Mouse (Mus musculus) c-Kit-positive CD71-positive TER-119-positive erythroid progenitor cells, embryonic 14.5 days (primary cell): ENCODE measurements around the gene Gimap5.

Experiments used
- DNase-seq: peaks from one replicate; pipeline ENCODE4 v3.0.0-alpha.2; 2013; ENCODE audit warnings: low spot score

Gene Gimap5

DNA sequence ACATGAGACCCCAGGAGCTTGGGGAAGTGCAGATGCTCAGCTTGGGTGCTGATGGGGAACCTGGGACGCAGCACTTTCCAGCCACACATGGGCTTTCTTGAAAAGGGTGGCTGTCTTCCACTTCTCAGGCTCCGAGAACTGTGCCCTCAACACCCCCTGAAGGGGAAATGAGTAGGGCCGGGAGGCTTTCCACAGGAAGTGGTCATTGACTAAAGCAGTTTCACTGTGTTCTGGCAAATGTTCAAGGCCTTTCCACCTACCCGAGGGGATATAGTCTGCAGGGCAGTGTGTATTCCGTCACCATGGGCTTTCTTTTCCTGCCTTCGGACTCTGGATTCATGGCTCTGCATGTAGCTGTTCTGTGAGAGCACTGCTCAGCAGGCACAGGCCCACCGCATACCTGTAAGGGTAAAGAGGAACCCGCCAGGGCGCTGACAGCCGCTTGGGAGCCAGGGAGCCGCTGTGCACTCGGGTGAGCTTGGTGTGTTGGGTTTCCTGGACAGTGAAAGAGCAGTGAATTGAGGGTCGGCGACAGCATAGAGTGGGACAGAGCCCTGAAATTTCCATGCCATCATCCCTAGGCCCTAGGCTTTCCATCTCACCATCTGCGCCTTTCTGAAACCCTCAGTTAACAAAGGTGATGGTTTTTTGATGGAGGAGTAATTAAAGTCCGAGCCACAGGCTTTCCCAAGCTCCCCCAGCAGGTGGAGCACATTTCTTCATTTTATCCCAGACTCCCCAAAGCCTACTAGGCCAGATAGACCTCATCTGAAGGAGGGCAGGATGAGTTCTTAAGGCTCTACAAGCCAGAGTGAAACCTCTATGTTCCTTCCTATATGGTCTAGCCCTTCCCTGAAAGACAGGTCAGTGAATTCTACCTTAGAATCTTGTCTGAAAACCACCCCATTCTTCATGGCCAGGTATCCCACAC, at the start of gene Gimap5:
Gene Gimap5, plus strand, starts transcription at position 239 of the 931 bp plus-strand sequence.
- DNase-seq = no peak

DNA sequence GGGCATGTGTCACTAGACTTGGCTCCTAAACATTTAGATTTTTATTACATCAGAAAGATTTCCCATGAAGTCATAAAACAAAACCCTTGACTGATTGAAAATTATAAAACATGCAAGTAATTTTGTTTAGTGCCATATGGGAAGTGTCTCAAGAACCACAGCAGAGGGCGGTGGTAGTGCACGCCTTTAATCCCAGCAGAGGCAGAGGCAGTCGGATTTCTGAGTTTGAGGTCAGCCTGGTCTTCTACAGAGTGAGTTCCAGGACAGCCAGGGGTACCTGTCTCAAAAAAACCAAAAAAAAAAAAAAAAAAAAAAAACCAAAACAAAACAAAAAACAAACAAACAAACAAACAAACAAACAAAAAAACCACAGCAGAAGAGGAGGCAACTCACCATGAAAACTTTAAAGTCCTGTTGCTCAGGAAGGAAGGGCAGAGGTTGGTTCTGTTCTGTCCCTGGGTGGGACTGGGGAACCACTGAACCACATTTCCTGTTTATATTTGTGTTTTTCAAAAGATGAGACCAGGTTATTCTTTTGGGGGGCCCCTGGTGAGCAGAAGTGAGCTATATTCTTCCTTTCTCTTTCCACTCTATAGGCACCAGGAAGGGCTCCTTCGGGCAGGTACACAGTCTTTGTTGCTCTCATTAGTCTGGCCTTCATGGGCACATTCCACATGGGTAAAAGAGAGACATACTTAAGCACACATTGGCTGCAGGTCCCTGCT, 49.0 kb upstream of the Gimap5 start:
- no peak for DNase-seq

DNA sequence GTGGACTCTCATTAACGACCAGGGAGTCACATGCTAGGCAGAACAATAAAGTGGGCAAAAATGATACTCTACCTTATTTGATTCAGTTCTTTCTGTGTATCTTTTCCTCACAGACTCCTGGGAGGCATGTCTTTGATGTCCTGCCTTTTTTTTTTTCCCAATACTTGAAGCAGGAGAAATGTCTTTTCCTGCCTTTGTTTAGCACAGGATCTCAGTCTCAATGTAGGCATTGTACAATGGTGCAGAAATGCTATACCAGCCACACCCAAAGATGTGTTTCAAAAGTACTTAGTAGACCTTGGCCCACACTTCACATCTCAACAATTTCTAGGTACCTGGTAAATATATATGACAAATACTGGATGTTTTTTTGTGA, 48.5 kb upstream of the Gimap5 start:
- no peak for DNase-seq

DNA sequence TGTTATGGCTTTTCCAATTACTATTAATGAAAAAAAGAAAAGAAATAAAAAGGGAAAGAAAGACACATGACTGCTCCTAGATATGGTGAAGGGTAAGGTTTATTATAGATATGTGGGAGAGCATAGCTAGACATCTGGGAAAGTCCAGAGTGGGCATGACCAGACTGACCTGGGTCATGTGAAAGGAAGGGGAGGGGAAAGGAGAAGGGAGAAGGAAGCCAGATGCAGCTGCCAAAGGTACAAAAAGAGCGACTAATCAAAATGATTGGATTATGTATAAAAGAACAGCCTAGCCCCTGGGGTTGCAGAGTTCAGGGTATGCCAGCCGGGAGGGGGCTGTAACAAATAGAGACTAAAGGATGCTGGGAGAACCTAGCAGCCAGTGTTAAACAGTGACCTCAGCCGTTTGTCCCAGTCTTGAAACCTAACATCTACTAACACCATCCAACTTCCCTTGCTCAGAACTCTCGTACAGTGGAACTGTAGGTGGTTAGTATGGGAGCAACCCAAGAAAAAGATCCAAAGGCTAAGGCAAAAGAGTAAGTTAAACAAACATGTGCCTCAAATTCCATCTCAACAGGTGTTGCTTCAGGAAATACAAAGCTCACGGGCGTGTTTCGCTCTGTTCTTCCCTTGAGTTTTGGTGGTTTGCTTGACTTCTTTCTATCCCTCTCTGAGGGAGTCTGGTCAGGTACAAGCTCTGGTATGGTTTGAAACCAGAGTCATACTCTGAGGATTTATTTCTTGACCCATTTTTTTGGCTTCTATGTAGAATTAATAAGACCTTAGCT, 47.7 kb upstream of the Gimap5 start:
- no peak for DNase-seq

DNA sequence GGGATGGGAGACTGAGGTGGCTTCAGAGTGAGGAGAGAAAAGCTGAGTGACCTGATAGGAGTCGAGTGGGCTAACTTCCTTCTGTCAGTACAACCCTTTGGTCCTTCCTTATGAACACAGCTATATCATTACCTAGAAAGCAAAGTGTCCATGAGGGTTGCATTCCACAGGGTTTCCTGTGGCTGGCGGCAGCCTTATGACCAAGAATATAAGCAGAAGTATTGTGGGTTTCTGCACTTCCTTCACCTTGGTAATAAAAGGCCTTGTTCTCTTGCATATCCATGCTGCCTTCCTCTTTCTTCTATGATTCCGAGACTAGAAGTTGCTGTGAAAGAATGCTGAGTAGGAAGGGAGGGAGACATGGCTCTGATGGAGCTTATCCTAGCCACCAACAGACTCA, 47.1 kb upstream of the Gimap5 start:
- DNase-seq = no peak

DNA sequence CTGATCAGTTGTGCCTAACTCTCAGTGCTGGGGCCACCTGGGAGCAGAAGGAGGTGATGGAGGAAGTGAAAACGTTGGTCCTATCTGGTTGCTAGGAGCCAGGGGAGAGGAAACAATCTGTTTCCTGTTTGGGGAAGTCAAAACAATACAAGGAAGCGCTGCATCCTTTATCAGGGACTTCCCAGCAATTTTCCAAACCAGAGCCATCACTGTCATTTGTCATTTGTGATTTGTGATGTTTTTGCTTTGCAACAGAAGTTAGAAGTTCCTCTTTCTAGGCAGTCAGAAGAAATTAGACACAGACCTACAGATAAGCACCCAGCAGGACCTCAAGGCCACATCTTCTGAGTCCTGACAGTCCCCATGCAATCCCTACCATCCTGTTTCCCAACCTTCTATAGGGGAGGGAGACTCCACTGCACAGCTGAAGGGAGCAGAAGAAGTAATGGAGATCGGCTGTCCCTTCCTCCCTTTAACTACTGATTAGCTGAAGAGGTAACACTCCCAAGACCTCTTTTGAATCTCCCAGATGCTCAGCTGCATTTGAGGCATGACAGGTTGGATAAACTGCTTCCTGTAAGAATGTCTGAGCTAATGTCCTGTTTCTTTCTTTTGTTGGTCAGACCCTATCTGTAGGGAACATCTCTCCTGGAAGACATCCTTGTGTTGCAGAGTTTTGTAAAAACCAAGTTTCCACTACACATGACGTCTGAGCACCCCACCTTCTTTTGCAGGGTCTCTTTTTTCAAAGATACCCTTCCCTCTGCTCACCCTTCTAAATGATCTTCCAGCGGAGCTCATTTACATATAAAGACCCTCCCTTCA, 45.5 kb upstream of the Gimap5 start:
- DNase-seq = no peak

DNA sequence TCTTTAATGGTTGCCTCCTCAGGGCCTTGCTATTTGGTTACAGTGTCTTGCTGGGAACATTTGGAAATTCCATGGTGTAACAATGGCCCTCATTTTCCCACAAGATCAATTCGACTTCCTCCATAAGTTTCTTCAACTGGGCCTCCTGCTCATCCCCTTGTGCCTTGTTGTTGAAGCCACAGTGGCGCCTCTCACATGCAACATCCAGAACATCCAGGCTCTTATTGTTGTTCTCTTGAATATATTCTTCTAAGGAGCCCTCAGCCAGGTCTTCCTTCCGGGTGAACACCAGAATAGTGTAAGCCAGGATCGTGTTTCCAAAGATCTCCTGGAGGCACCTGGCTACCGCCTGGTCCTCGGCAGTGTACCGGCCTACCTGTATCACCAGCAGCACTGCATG, 43.9 kb upstream of the Gimap5 start:
- no peak for DNase-seq

DNA sequence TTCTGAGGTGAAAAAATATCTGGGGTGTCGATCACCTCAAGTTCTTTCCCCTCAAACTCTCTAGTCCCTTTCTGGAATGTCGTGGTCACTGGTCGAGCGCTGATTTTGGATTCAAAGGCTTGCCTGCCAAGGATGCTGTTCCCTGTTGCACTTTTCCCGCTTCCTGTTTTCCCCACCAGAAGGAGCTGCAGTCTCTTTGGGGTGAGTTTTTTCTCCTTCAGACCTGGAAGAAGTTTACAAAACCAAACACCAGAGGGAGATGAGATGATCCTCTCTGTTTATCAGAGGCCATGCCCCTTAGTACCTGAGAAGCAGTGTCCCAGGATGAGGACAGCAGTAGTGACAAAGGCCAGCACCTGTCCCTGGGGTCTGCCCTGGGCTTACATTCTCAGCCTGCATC, 43.4 kb upstream of the Gimap5 start:
- no peak for DNase-seq

DNA sequence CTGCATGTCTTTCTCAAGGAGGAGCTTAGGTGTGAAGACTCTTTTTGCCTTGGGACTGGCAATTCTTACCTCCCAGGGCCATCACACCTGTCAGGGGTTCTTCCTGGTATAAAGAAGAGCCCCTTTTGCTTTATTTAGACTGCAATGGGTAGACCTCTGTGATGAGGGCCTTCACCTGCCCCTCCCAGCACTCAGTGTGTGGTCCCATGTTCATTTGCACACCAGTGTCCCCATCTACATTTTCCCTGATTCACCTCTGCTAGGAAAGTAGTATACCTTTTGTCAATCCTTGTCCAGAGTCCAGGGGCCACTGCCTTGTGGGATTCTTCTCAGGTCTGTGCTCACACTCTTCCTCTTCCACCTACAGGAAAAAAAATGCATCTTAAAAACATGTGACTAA, 41.9 kb upstream of the Gimap5 start:
- no peak for DNase-seq

DNA sequence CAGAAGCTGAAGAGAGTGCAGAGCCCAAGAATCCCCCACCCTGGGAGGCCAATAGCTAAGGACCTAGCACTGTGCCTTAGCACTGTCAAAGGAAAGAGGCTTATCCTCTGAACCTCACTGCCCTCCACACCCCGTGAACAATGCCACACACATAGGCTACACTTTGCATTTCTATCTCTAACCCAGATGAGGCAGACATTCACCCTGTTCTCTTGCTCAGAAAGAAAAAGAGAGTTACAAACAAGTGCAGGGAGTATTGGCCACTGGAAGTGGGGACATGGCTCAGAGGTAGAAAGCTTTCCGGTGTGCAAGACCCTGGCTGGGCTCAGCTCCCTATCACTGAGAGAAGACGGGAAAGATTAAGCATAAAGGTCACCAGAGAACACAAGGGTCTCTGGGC, 39.9 kb upstream of the Gimap5 start:
- no peak for DNase-seq

DNA sequence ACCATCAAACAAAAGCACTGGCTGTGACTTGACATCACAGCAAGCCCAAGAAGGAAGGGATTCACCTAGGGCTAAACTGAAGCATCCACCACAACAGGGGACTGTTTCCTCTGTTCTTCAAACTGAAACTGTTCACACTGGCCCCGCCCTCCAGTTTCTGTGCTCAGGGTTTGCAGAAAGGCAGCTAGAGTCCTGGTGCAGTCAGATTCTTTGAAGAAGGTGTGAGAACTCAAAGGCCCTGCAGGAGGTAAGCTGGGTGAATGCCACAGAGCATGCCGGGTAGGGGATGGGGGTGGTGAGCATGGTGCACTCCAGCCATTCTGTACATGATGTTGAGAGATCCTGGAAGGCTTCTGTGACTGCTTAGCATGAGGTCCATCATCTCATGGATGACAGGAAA, 27.5 kb upstream of the Gimap5 start, which contains the start of the genes Gm28053 and Gimap7:
Gene Gm28053, plus strand, starts transcription at position 153 of the 400 bp plus-strand sequence.
Gene Gimap7, plus strand, starts transcription at position 167 of the 400 bp plus-strand sequence.
- DNase-seq = no peak

DNA sequence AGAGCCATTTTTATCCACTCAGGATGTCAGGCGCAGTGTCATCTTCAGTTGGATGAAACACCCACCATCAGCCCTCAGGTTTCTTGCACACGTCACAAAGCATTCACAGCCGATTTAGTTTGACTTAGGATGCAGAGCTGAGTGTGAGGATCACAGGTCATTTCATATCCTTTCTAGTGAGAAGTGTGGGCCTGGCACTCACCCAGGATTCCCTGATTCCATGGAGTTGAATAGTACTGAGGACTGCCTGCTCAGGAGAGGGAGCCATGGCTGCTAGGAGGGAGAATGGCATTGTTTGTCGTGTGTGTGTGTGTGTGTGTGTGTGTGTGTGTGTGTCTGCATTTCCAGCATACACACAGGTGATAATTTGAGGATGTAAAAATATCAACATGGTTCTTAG, 25.7 kb upstream of the Gimap5 start:
- no peak for DNase-seq

DNA sequence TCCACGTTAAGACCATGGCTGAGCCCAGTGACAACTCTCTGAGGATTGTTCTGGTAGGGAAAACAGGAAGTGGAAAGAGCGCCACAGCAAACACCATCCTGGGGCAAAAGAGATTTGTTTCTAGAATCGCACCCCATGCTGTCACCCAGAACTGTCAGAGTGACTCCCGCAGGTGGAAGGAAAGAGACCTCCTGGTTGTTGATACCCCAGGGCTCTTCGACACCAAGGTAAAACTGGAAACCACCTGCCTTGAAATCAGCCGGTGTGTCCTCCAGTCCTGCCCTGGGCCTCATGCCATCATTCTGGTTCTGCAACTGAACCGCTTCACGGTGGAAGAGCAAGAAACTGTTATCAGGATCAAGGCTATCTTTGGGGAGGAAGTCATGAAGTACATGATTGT, 22.5 kb upstream of the Gimap5 start:
- DNase-seq = no peak

DNA sequence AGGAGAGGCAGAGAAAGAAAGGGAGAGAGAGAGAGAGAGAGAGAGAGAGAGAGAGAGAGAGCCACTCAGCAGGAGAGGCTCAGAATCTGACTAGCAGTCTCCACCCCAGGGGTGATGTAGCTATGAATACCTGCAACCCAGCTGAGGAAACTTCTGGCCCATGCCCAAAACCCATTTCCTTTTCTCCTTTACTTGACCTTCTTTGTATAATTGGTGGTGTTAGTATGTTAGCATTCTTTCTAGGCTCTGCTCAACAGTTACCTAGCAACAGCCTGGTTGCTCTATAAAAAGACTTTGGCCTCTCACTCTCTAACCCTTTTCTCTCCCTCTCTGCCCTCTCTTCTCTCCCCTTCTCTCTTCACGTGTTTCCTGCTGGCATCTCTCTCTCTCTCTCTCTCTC, 20.5 kb upstream of the Gimap5 start:
- no peak for DNase-seq

DNA sequence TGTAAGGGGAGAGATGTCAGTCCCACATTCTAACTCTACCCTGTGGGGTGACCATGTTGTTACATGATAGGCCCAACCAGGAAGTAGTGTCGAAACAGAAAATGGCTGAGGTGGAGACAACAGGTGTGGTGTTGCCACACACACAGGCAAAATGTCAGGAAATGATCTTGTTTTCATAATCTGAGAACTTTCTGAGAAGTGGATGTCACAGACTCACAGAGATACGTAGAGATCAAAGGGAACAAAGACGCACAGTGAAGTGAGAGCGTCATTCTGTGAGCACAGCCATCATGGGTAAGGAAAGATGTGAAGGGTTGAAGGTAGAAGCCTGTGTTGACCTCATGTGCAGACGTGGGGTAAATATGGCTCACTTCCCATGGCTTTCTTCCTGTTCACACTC, 18.2 kb upstream of the Gimap5 start:
- no peak for DNase-seq

DNA sequence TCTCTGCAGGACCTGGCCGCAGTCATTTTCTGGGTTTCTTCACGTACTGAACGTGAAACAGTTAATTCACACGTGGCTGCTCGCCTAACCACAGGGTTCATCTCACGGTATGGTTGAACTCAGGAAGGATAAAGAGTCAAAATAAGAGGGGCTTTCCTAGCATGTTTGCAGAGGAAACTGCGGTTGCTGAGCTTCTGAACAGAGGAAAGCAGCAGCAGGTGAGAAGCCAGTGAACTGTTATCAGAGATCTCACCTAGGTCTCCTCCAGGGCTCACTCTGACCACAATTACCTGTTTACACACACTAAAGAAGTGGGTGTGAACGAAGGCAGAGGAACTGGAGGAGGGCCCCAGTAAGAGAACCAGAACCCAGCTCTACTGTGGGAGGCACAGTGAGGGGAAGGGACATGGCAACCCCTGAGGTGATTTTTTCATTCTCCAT, 13.1 kb upstream of the Gimap5 start:
- DNase-seq = no peak

DNA sequence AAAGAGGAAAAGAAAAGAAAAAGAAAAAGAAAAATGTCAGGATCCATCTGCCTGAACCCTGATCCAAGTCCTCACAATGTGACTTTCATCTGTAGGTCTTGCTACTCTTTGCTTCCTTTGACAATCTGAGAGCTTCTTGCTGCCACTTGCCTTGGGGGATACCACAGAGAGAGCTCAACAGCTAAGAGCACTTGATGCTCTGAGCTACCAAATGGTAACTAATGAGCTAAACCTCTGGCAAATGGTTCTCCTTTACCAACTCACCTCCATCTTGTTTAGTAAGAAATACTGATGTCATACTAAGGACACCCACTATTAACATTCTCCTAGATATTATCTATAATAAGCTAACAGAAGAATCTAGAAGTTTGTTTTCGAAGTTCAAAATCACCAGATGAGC, 12.3 kb upstream of the Gimap5 start:
- no peak for DNase-seq

DNA sequence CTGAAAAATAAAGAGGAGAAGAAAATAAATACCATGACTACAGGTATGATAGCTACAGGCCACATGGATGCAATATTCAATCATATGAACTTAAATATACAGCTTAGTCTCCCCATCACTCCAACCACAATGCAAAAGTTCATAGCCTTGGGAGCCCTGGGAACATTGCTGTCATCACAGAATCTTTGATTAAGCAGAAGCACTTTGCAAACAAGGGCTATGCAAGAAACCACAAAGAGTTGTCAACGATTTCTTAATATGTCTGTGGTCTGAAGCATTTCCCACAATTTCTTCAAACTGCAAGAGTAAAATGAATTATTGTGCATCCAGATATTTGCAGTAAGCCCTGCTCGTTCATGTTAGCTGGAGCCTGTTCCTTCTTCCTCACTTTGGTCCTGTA, 8.9 kb upstream of the Gimap5 start:
- DNase-seq = no peak

DNA sequence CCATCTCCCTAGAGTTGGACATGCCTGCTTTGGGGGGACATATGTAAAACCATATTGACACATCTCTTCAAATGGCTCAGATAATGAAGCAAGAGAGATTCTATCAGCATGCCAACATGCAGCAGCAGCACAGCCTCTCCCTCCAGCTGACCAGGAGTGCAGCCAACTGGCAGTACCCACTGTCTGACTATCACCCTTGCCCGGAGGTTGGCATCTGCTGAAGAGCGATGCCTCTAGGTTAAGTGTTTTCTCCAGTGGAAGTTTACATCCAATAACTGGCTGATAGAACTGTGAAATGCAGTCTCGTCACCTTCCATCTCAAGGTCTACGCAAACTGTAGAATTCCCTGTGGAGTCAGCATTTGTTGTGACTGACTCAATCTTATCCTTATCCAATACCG, 8.3 kb upstream of the Gimap5 start:
- DNase-seq = no peak

DNA sequence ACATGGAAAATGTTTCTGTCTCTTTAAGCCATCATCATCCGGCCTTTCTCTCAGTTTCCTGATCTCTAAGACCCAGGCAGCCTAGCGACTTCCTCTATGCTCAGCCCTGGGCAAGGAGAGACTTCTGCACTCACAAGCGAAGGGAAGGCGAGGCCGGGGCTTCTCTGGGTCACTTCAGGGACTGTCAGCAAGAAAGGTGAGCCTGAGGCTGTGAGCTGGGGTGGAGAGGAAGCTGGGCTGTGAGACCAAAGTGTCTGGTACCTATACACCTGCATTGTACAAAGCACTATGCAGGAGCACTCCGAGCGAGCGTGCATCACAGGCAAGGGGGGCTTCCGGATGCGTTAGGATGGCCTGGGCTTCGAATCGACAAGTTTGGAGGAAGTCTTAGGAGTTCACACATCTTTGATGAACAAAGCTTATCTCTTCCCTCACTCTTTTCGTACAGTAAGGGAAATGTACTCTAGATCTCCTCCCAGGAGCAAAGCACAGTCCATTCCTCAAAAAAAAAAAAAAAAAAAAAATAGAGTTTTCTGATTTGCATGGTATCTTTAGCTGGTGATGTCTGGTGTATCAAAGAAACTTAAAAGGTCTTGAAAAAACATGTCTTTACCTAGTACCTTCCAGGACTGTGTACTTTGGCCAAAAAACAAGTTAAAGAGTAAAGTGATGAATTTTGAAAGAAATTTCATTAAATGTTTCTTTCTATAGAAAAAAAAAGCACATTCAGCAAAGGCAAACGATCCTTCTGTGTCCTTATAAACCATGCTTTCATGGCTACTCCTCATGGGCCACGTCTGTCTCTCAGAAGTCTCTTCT, 6.8 kb upstream of the Gimap5 start, which contains the start of gene Gimap1:
Gene Gimap1, plus strand, starts transcription at position 94 of the 819 bp plus-strand sequence.
- DNase-seq = no peak

DNA sequence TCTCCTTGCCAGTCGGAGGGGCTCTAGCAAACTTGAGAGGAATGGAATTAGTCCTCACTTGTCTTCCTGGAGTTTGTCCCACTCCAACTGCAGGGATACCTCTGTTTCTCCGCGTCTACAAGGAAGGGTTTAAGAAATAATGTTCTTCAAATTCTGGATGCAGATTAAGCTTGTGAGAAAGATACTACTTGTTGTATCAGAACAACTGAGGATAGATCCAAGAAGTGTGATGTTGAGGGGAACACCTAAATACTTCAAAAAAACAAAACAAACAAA, 6.3 kb upstream of the Gimap5 start:
- no peak for DNase-seq
